Mouse (Mus musculus): Measurements from ENCODE around the gene Iqcg. TPM values are rescaled to one million over a fixed set of nuclear protein-coding genes. Genes with fewer than 3 reads are reported as not detected.
"Not testable (repeated sequence)": the region's sequence is repeated elsewhere in the genome, so short reads cannot be mapped to it uniquely, and the experiment has no call there.

Iqcg gene
- polyA plus RNA-seq, 1 experiment from 2014 or later = 5.5 TPM

- Histone ChIP-seq H3K4me2 (peak overlapping the region; percentile 85), H3K36me3 (peaks cover 39% of the 10 kb centered on the region), H3K27ac (replicated peaks) (peak overlapping the region; percentile 86), H3K27me3 (no peaks in the 10 kb centered on the region), H3K9me3 (no peaks in the 10 kb centered on the region), H3K4me1 (replicated peaks) (peaks cover 42% of the 10 kb centered on the region), H3K9ac (peak overlapping the region; percentile 89), H3K4me3 (peak overlapping the region; percentile 78)
- under 1% methylated on average over 35 of the region's 35 CpGs for WGBS
- ATAC-seq (ENCODE audit: low read depth) = no peak; the same call in 1 of the 2 replicates
Measured at GRCm38 (mm10) chr16:33062682-33063131, 6.7 kb upstream of the Iqcg start.

- WGBS = under 1% methylated on average over 57 of the region's 64 CpGs
- Histone ChIP-seq H3K4me3 (peak within 1 kb of the TSS; percentile 78), H3K4me1 (replicated peaks) (peaks cover 47% of the 10 kb centered on the region), H3K27me3 (no peaks in the 10 kb centered on the region), H3K9ac (peak within 1 kb of the TSS; percentile 89), H3K9me3 (no peaks in the 10 kb centered on the region), H3K27ac (replicated peaks) (peak within 1 kb of the TSS; percentile 86), H3K36me3 (peaks cover 39% of the 10 kb centered on the region), H3K4me2 (peak within 1 kb of the TSS; percentile 85)
- peak; percentile 98 for ATAC-seq (ENCODE audit: low read depth)
Measured at GRCm38 (mm10) chr16:33062024-33062681, 6.1 kb upstream of the Iqcg start, which contains the start of gene Lmln. Lmln (plus strand) TSS chr16:33062521.

DNA sequence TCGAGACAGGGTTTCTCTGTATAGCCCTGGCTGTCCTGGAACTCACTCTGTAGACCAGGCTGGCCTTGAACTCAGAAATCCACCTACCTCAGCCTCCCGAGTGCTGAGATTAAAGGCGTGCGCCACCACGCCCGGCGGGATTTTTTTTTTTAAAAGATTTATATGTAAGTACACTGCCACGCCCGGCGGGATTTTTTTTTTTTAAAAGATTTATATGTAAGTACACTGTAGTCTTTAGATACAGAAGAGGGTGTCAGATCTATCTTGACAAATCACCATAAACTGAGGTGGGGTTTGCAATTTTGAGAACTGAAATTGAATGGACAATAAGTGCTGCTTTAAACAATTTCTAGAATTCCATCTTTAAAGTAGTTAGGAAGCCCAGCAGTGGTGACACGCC is 5.4 kb upstream of the Iqcg start:
- Histone ChIP-seq H3K36me3 (peaks cover 32% of the 10 kb centered on the region), H3K9ac (peak overlapping the region; percentile 89; the same call in 1 of the 2 replicates), H3K27ac (replicated peaks) (peak overlapping the region; percentile 86), H3K27me3 (no peaks in the 10 kb centered on the region), H3K4me3 (peak overlapping the region; percentile 78; the same call in 1 of the 2 replicates), H3K4me1 (replicated peaks) (peaks cover 49% of the 10 kb centered on the region), H3K4me2 (peak overlapping the region; percentile 85), H3K9me3 (no peaks in the 10 kb centered on the region)
- ATAC-seq (ENCODE audit: low read depth) = no peak
- WGBS = 50% methylated on average over 11 of the region's 11 CpGs

DNA sequence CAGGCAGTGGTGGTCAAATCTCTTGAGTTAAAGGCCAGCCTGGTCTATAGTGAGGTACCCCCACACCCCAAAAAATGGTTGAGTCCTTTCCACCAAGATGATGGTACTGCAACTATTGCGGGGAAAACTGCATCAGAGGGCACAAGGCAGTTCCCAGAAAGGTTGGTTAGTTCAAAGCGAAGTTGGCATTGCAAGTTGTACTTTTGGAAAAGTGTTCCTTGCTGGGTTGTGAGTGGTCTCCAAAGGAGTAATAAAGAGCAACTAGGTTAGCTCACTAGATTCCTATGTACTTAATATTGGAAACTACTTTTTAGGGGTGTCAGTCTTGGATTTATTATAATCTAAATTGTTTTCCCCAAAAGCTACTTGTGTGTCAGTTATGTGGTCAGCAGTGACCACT is 4.9 kb upstream of the Iqcg start:
- H3K4me1 ChIP-seq (replicated peaks) = peaks cover 49% of the 10 kb centered on the region
- WGBS = 79% methylated on average over 2 of the region's 2 CpGs
- no peaks in the 10 kb centered on the region for H3K27me3 ChIP-seq

DNA sequence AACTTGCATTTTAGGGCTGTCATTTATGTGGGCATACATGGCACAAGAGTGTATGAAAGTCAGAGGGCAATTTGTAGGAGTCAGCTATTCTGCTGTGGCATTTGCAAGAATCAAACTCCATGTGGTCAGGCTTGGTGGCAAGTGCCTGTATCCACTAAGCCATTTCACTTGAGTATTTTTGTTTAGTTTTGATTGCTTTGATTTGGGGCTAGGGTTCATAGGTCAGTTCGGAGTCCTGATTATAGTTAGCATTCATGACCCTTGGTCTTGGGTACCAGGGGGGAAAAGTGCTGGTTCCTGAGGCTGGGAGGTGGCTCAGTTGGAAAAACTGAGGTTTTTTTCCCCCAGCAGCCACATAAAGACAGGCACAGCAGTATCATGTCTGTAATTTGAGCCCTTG is 3.5 kb upstream of the Iqcg start:
- H3K27me3 ChIP-seq = no peaks in the 10 kb centered on the region
- H3K4me2 ChIP-seq = no peak overlapping the region
- peaks cover 32% of the 10 kb centered on the region for H3K36me3 ChIP-seq
- no peak overlapping the region for H3K27ac ChIP-seq (replicated peaks)
- peaks cover 53% of the 10 kb centered on the region for H3K4me1 ChIP-seq (replicated peaks)
- no peaks in the 10 kb centered on the region for H3K9me3 ChIP-seq
- no peak overlapping the region for H3K4me3 ChIP-seq
- no peak for ATAC-seq (ENCODE audit: low read depth)
- WGBS = 91% methylated on average over 1 of the region's 1 CpGs
- H3K9ac ChIP-seq = 0 out of 2 replicates have a peak overlapping the region, but pooled peaks have one; percentile 19

More for the DNA sequence above, 4.9 kb upstream of the Iqcg start:
- Histone ChIP-seq H3K27ac (replicated peaks) (no peak overlapping the region), H3K9ac (no peak overlapping the region), H3K36me3 (peaks cover 32% of the 10 kb centered on the region), H3K4me2 (no peak overlapping the region), H3K4me3 (no peak overlapping the region), H3K9me3 (no peaks in the 10 kb centered on the region)
- no peak for ATAC-seq (ENCODE audit: low read depth)

- not testable (repeated sequence) for ATAC-seq (ENCODE audit: low read depth); H3K27me3 ChIP-seq; H3K4me3 ChIP-seq; H3K4me2 ChIP-seq; H3K27ac ChIP-seq (replicated peaks); H3K9ac ChIP-seq; H3K9me3 ChIP-seq
- H3K4me1 ChIP-seq (replicated peaks) = peaks cover 48% of the 10 kb centered on the region
- peaks cover 32% of the 10 kb centered on the region for H3K36me3 ChIP-seq
- 91% methylated on average over 9 of the region's 9 CpGs for WGBS
Measured at GRCm38 (mm10) chr16:33058656-33059055, 2.6 kb upstream of the Iqcg start.

DNA sequence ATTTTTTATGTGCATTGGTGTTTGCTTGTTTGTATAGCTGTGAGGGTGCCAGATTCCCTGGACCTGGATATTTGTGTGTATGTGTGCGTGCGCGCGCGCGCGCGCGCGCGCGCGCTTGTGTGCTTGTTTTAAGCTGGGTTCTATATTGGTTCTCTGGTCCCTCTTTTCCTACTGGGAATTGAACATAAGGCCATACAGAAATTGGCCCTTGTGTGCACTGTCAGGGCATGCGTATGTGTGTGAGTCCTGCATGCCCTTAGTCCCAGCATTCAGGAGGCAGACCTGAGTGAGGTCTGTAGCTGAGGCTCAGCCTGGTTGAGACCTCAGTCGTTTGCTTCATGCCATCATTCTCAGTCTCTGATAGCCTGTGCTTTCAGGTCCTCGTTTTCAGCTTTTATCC is 2.0 kb upstream of the Iqcg start:
- H3K9ac ChIP-seq = peak overlapping the region; percentile 99
- peak overlapping the region; percentile 95 for H3K4me3 ChIP-seq
- ATAC-seq (ENCODE audit: low read depth) = no peak
- H3K27ac ChIP-seq (replicated peaks) = no peak overlapping the region
- no peaks in the 10 kb centered on the region for H3K9me3 ChIP-seq
- no peaks in the 10 kb centered on the region for H3K27me3 ChIP-seq
- H3K36me3 ChIP-seq = peaks cover 32% of the 10 kb centered on the region
- 89% methylated on average over 16 of the region's 16 CpGs for WGBS
- H3K4me1 ChIP-seq (replicated peaks) = peaks cover 42% of the 10 kb centered on the region
- peak overlapping the region; percentile 86 for H3K4me2 ChIP-seq

- under 1% methylated on average over 24 of the region's 24 CpGs for WGBS
Measured at GRCm38 (mm10) chr16:33056786-33057185, 768 bp upstream of the Iqcg start.

DNA sequence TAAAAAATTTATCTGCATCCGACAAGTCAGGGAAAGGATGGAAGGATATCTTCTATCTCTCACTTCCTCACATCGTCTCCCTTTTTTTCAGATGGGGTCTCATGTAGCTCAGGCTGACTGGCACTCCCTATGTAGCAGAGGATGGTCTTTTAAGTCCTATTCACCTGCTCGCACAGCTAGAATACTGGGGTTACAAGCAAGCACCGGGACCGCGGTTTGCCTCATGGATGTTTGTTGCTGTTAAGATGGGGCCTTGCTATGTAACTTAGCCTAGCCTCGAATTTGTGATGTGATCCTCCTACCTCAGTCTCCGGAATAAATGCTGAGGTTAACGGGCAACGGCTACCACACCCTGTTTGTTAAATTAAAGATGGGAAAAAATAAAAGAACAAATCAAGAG is 363 bp downstream of the Iqcg start:
- Histone ChIP-seq H3K4me1 (replicated peaks) (peaks cover 29% of the 10 kb centered on the region), H3K9me3 (no peaks in the 10 kb centered on the region), H3K27me3 (no peaks in the 10 kb centered on the region), H3K9ac (peak overlapping the region; percentile 54), H3K4me3 (peak overlapping the region; percentile 95), H3K27ac (replicated peaks) (no peak overlapping the region), H3K4me2 (peak overlapping the region; percentile 86), H3K36me3 (peaks cover 28% of the 10 kb centered on the region)
- 26% methylated on average over 10 of the region's 10 CpGs for WGBS
- ATAC-seq (ENCODE audit: low read depth) = peak; percentile 28

More at GRCm38 (mm10) chr16:33056786-33057185, 768 bp upstream of the Iqcg start:
- no peaks in the 10 kb centered on the region for H3K9me3 ChIP-seq
- H3K27me3 ChIP-seq = no peaks in the 10 kb centered on the region
- H3K4me2 ChIP-seq = peak overlapping the region; percentile 86
- H3K36me3 ChIP-seq = peaks cover 32% of the 10 kb centered on the region
- H3K4me3 ChIP-seq = peak overlapping the region; percentile 95
- H3K27ac ChIP-seq (replicated peaks) = peak overlapping the region; percentile 90
- ATAC-seq (ENCODE audit: low read depth) = peak; percentile 30
- H3K4me1 ChIP-seq (replicated peaks) = peaks cover 36% of the 10 kb centered on the region
- H3K9ac ChIP-seq = peak overlapping the region; percentile 99

GRCm38 (mm10) chr16:33054927-33055326 is 1.1 kb downstream of the Iqcg start:
- not testable (repeated sequence) for H3K9ac ChIP-seq; H3K27me3 ChIP-seq; ATAC-seq (ENCODE audit: low read depth); H3K27ac ChIP-seq (replicated peaks); H3K4me3 ChIP-seq; H3K9me3 ChIP-seq
- Histone ChIP-seq H3K4me1 (replicated peaks) (peaks cover 29% of the 10 kb centered on the region), H3K36me3 (peaks cover 21% of the 10 kb centered on the region), H3K4me2 (peak overlapping the region; percentile 86; the same call in 1 of the 2 replicates)
- WGBS = 74% methylated on average over 2 of the region's 2 CpGs

DNA sequence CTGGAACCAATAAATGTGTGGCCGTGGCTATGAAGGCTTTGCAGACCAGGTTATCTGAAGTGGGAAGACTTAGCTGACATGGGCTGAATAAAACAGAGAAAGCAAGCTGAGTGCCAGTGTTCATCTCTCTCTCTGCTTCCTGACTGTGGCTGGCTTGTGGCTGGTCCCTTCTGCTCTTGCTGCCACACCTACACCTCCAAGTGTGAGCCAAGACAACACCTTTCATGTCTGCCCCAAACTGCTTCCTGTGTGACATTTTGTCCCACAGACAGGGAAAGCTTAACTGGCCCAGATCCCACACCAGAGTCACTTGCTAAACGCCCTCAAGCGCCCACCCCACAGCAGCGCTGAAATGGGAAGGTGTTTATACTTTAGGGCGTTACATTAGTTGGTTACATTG is 2.9 kb downstream of the Iqcg start:
- H3K4me3 ChIP-seq = no peak overlapping the region
- peaks cover 3% of the 10 kb centered on the region for H3K36me3 ChIP-seq
- H3K27ac ChIP-seq (replicated peaks) = no peak overlapping the region
- peaks cover 16% of the 10 kb centered on the region for H3K4me1 ChIP-seq (replicated peaks)
- ATAC-seq (ENCODE audit: low read depth) = no peak
- WGBS = 80% methylated on average over 5 of the region's 5 CpGs
- no peak overlapping the region for H3K9ac ChIP-seq
- H3K27me3 ChIP-seq = no peaks in the 10 kb centered on the region
- H3K4me2 ChIP-seq = no peak overlapping the region
- no peaks in the 10 kb centered on the region for H3K9me3 ChIP-seq

- no peak for ATAC-seq (ENCODE audit: low read depth)
- no peak overlapping the region for H3K4me3 ChIP-seq
- 94% methylated on average over 16 of the region's 16 CpGs for WGBS
- no peaks in the 10 kb centered on the region for H3K9me3 ChIP-seq
- no peak overlapping the region for H3K4me2 ChIP-seq
- no peak overlapping the region for H3K9ac ChIP-seq
- H3K36me3 ChIP-seq = no peaks in the 10 kb centered on the region
- no peaks in the 10 kb centered on the region for H3K27me3 ChIP-seq
- no peak overlapping the region for H3K27ac ChIP-seq (replicated peaks)
- H3K4me1 ChIP-seq (replicated peaks) = no peaks in the 10 kb centered on the region
Measured at GRCm38 (mm10) chr16:33049809-33050208, 6.2 kb downstream of the Iqcg start.

All from neural tube, embryonic 13.5 days (tissue).